Mouse (Mus musculus) lung, postnatal 0 days (tissue): ENCODE measurements around the gene Rassf8. TPM values are rescaled to one million over a fixed set of nuclear protein-coding genes. Genes with fewer than 3 reads are reported as not detected.

ENCODE experiments used
- ATAC-seq: fragments of 200-750 bp; cut with Nextera tagmentation; 2 replicates; pipeline ENCODE4 v1.8.0; 2017; ENCODE audit warnings: moderate library complexity
- DNase-seq: peaks from one replicate; pipeline ENCODE4 v3.0.0-alpha.2; 2016; ENCODE audit warnings: low spot score
- H3K27ac ChIP-seq: fragments of 300-500 bp; sonication (generic); 2 replicates; pipeline ENCODE4 v1.5.1; 2014; ENCODE audit warnings: antibody characterized with exemption, mild to moderate bottlenecking, low read length, mixed read lengths
- H3K27me3 ChIP-seq: fragments of 300-500 bp; sonication (generic); replicated peaks from 2 replicates; pipeline ENCODE4 v1.6.1; 2014; ENCODE audit warnings: low read length, mixed read lengths; ENCODE audit not compliant: insufficient read depth
- H3K36me3 ChIP-seq: fragments of 300-500 bp; sonication (generic); 2 replicates; pipeline ENCODE4 v1.6.1; 2014; ENCODE audit warnings: low read length, mixed read lengths; ENCODE audit not compliant: insufficient read depth
- H3K4me1 ChIP-seq: fragments of 300-500 bp; sonication (generic); 2 replicates; pipeline ENCODE4 v1.6.1; 2014; ENCODE audit warnings: antibody characterized with exemption, low read depth, low read length, mixed read lengths; ENCODE audit not compliant: insufficient read depth
- H3K4me2 ChIP-seq: fragments of 300-500 bp; sonication (generic); replicated peaks from 2 replicates; pipeline ENCODE4 v1.6.1; 2014; ENCODE audit warnings: low read depth, mild to moderate bottlenecking, low read length, moderate library complexity, mixed read lengths
- H3K4me3 ChIP-seq: fragments of 300-500 bp; sonication (generic); 2 replicates; pipeline ENCODE4 v1.5.1; 2014; ENCODE audit warnings: low read depth, low read length
- H3K9ac ChIP-seq: fragments of 300-500 bp; sonication (generic); replicated peaks from 2 replicates; pipeline ENCODE4 v1.6.1; 2014; ENCODE audit warnings: low read depth, mild to moderate bottlenecking
- H3K9me3 ChIP-seq: fragments of 300-500 bp; sonication (generic); 2 replicates; pipeline ENCODE4 v1.6.1; 2016; ENCODE audit warnings: low read length, mixed read lengths
- CTCF ChIP-seq: IDR thresholded peaks from 2 replicates; pipeline ENCODE4 v1.5.1; 2016; ENCODE audit warnings: antibody characterized with exemption, mild to moderate bottlenecking
- EP300 ChIP-seq: IDR thresholded peaks from 2 replicates; pipeline ENCODE4 v1.6.1; 2016; ENCODE audit warnings: antibody characterized with exemption, mild to moderate bottlenecking, control low read depth
- WGBS: fragments of 180-500 bp; shearing (Covaris S2); extraction: QIAGEN DNeasy Blood & Tissue Kit; methylation state at CpG from one replicate; pipeline ENCODE4 v1.1.7; 2014; 5-methylcytosine and 5-hydroxymethylcytosine counted together
- polyA plus RNA-seq: library from polyadenylated mRNA; unstranded; fragments of >200 nt; fragmentation: Nextera tagmentation; extraction: Ambion mirVana; gene quantifications from 2 replicates; pipeline ENCODE4 v1.2.1, GENCODE M21; 2015

Rassf8 gene
- polyA plus RNA-seq, 1 experiment from 2014 or later = 15.1 TPM

- no peak overlapping the region for H3K4me2 ChIP-seq
- H3K9me3 ChIP-seq = no peaks in the 10 kb centered on the region
- no peak overlapping the region for H3K9ac ChIP-seq
- DNase-seq = peak; percentile 17
- TF ChIP-seq CTCF (no peak), EP300 (no peak)
- H3K27me3 ChIP-seq = no peaks in the 10 kb centered on the region
- peaks cover 19% of the 10 kb centered on the region; the same call in 1 of the 2 replicates for H3K4me1 ChIP-seq
- ATAC-seq = no peak
- WGBS = 74% methylated on average over 3 of the region's 3 CpGs
- H3K4me3 ChIP-seq = no peak overlapping the region
- H3K36me3 ChIP-seq = no peaks in the 10 kb centered on the region
- H3K27ac ChIP-seq = no peak overlapping the region
Measured at GRCm38 (mm10) chr6:145761151-145761935, 14.8 kb downstream of the Rassf8 start.

- Histone ChIP-seq H3K9ac (no peak overlapping the region), H3K4me1 (peaks cover 19% of the 10 kb centered on the region; the same call in 1 of the 2 replicates), H3K27me3 (no peaks in the 10 kb centered on the region), H3K4me3 (no peak overlapping the region), H3K36me3 (no peaks in the 10 kb centered on the region), H3K9me3 (no peaks in the 10 kb centered on the region), H3K27ac (no peak overlapping the region), H3K4me2 (no peak overlapping the region)
- 72% methylated on average over 3 of the region's 3 CpGs for WGBS
- no peak for ATAC-seq
- TF ChIP-seq EP300 (no peak), CTCF (no peak)
- DNase-seq = no peak
Measured at GRCm38 (mm10) chr6:145762016-145762415, 15.5 kb downstream of the Rassf8 start.

DNA sequence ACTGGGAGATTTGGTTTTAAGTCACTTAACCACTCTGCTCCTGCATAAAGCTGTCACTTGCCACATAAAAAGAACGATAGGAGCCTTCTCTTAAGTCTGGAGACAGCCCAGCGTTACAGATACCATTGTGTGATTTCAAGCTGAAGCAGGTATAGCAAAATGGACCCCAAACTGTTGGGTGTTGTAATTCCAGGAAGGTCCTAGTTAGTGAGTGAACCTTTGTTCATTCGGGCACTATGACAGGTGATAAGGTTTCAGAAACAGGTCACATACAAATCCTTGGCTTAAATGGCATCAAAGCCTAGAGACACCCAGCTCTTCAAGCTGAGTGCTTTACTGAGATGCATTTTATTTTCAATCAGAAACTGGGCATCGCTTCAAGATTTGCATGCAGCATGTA is 16.5 kb downstream of the Rassf8 start:
- peaks cover 19% of the 10 kb centered on the region; the same call in 1 of the 2 replicates for H3K4me1 ChIP-seq
- no peaks in the 10 kb centered on the region for H3K9me3 ChIP-seq
- H3K27me3 ChIP-seq = no peaks in the 10 kb centered on the region
- TF ChIP-seq CTCF (no peak), EP300 (no peak)
- WGBS = 71% methylated on average over 4 of the region's 4 CpGs
- no peak overlapping the region for H3K27ac ChIP-seq
- H3K4me3 ChIP-seq = no peak overlapping the region
- no peak overlapping the region for H3K9ac ChIP-seq
- H3K36me3 ChIP-seq = no peaks in the 10 kb centered on the region
- no peak for ATAC-seq
- H3K4me2 ChIP-seq = no peak overlapping the region
- DNase-seq = no peak

- no peak overlapping the region for H3K9ac ChIP-seq
- peaks cover 22% of the 10 kb centered on the region; the same call in 1 of the 2 replicates for H3K4me1 ChIP-seq
- ATAC-seq = no peak
- no peaks in the 10 kb centered on the region for H3K9me3 ChIP-seq
- no peak for DNase-seq
- no peak for TF ChIP-seq CTCF
- TF ChIP-seq EP300 = no peak
- 43% methylated on average over 7 of the region's 7 CpGs for WGBS
- no peak overlapping the region for H3K27ac ChIP-seq
- no peaks in the 10 kb centered on the region for H3K27me3 ChIP-seq
- H3K4me3 ChIP-seq = no peak overlapping the region
- H3K36me3 ChIP-seq = no peaks in the 10 kb centered on the region
- no peak overlapping the region for H3K4me2 ChIP-seq
Measured at GRCm38 (mm10) chr6:145765011-145765410, 18.5 kb downstream of the Rassf8 start.

- ATAC-seq (no peak), DNase-seq (no peak)
- Histone ChIP-seq H3K27ac (peak overlapping the region; percentile 23; the same call in 1 of the 2 replicates), H3K9ac (no peak overlapping the region), H3K4me2 (no peak overlapping the region), H3K27me3 (no peaks in the 10 kb centered on the region), H3K4me3 (no peak overlapping the region), H3K9me3 (no peaks in the 10 kb centered on the region), H3K4me1 (peaks cover 18% of the 10 kb centered on the region; the same call in 1 of the 2 replicates), H3K36me3 (no peaks in the 10 kb centered on the region)
- no peak for TF ChIP-seq CTCF
- TF ChIP-seq EP300 = no peak
- WGBS = 67% methylated on average over 6 of the region's 6 CpGs
Measured at GRCm38 (mm10) chr6:145766971-145767370, 20.4 kb downstream of the Rassf8 start.

- Histone ChIP-seq H3K9ac (no peak overlapping the region), H3K27ac (peak overlapping the region; percentile 86), H3K27me3 (no peaks in the 10 kb centered on the region), H3K4me3 (no peak overlapping the region), H3K4me1 (peaks cover 18% of the 10 kb centered on the region; the same call in 1 of the 2 replicates), H3K36me3 (no peaks in the 10 kb centered on the region), H3K4me2 (no peak overlapping the region), H3K9me3 (no peaks in the 10 kb centered on the region)
- DNase-seq (peak; percentile 54), ATAC-seq (no peak)
- TF ChIP-seq EP300 (0 out of 2 replicates have a peak, but pooled peaks have one; percentile 6), CTCF (no peak)
- WGBS = 36% methylated on average over 5 of the region's 5 CpGs
Measured at GRCm38 (mm10) chr6:145767637-145768036, 21.1 kb downstream of the Rassf8 start.
